Mouse (Mus musculus) cortical plate, adult 2 months (tissue): ENCODE data around the gene Larp4b.

ENCODE experiments used
- CTCF ChIP-seq: fragments of 200-500 bp; IDR thresholded peaks from 2 replicates; pipeline ENCODE4 v1.5.1; 2011; ENCODE audit warnings: mild to moderate bottlenecking, control low read depth, low read length; ENCODE audit not compliant: insufficient read depth; ENCODE audit errors: extremely low read depth
- POLR2A ChIP-seq: fragments of 200-500 bp; IDR thresholded peaks from 2 replicates; pipeline ENCODE4 v1.6.1; 2011; ENCODE audit warnings: mild to moderate bottlenecking, low read length, control low read depth; ENCODE audit not compliant: insufficient read depth; ENCODE audit errors: extremely low read depth

GRCm38 (mm10) chr13:9093316-9094155 lies at the start of gene Larp4b:
- no peak for TF ChIP-seq CTCF
- TF ChIP-seq POLR2A: peak; percentile 68; the same call in 1 of the 2 replicates
